Mouse (Mus musculus) layer of hippocampus, adult 11-12 months (tissue): ENCODE data around the gene Gdpd5.
A peak's percentile ranks its signal among the peaks of the same experiment; 100 is the strongest.

Source experiments
- DNase-seq: peaks from one replicate; pipeline ENCODE4 v3.0.0; 2022; ENCODE audit warnings: low spot score

Gdpd5 gene

DNA sequence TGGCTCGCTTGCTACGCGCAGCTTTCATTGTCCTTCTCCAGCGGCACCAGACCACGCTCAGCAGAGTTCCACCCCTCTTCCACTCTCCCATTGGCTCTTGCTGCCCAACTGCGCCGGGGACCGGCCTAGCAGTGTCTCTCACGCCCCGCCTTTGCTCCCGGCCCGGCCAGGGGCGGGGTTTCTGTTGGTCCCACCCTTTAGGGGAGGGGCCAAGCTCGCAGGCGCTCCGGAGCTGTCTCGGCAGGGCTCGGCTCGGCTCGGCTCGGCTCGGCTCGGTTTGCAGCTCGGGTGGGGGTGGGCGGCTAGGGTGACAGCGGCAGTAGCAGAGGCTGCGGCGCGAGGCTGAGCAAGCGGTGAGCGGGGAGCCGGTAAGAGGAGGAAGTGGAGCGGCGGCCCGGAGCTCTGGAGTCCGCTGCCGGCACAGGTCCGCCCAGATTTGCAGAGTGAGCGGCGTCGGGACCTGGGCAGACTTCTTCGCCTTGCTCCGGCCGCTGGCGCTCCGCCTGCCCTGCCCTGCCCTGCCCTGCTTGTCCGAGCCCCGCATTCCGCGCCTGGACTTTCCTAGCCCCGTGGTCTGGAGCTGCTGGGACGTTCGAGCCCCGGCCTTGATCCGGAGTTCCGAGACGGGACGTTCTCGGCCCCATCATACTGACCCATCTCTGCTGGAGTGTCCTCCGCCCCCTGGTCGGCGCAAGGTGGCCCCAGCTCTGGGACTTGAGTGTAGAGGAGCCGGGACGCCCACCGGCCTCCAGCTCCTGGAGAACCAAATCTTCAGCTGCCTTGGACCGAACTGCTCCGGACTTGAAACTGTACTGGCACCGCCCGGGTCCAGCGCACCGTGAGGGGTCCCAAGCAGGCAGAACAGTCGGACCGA lies at the start of gene Gdpd5:
Gdpd5 (plus strand) TSS at position 201 of the 874 bp plus-strand sequence.
- peak; percentile 98 for DNase-seq

DNA sequence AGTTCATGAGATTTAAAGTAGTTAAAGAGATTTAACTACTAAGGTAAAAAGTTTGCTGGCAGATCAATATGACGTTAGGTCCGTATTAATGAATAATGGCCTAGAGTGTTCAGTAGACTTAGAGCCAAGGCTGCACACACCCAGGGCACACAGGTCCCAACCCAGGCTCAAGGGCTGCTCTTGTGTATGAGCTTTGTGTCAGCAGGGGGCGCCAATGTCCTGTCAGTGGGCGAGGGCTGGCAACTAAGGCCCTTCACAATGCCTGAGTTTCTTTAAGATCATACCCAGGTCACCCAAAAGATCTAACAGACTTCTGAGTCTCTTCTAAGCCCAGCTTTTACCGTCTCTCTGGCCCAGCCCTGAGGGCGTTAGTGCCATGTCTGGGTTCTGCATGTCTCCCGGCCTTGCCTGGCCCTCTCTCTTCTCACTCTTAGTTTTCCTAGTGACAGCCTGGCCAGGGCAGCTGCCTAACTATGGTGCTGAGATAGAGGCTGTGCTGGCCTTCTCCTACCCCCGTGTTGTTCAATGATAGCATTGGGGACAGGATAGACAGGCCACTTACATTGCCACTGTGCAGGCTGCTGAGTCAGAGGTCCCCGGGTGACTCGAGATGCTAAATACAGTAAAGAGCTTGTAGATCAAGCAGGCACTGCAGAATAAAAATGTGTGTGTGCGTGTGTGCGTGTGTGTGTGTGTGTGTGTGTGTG lies 48.3 kb upstream of the Gdpd5 start:
- peak; percentile 81 for DNase-seq

DNA sequence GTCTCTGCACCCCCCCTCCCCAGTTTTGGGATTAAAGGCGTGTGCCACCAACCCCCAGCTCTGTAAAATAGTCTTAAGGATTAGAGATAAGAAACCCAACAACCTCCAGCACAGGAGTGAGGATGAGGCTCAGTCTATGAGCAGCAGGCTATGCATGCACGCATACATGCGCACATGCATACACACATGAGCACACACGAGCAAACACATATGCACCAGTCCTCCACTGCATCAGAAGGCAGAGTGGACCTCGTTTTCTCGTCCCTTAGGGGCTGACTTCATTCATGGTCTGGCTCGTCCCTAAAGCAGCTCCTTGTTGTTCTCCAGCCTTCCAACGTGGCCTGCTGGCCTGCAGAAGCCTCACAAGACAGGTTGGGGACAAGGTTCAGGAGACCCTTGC lies 40.5 kb upstream of the Gdpd5 start:
- no peak for DNase-seq

DNA sequence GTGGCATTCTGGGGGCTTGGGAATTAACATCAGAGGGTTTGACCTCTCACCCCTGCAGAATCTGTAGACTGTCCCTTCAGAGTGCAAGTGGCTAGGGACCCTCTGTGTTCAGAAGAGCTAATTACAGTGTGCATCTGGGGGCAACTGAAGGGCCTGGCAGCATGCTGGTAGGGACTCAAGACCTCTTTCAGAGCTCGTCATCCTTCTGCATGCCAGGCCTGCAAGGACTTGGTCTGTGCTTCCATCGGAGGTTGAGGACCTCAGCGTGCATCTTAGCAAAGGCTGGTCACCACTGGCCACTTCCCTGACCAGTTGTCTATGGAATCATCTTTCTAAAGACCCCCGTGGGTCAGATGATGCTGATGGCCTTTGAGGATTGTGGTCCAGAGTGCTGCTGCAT lies 37.6 kb upstream of the Gdpd5 start:
- no peak for DNase-seq

DNA sequence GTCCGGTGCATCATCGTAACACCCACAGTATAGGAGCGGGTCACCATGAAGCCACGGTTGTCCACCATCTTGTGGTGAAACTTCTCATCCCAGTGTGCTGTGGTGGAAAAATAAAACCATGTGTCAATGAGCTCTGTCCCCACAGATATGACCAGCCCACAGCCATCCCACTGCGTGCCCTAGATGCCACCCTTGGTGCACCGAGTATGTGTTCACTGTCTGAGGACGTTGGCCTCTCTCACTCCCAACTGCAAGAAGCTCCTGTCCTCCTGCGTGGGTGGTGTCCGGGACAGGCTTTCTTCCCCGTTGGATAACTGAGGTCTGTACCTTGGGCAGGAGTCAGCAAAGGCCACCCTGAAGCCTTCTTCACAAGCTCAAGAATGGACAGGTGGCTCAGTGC lies 33.9 kb upstream of the Gdpd5 start:
- no peak for DNase-seq

DNA sequence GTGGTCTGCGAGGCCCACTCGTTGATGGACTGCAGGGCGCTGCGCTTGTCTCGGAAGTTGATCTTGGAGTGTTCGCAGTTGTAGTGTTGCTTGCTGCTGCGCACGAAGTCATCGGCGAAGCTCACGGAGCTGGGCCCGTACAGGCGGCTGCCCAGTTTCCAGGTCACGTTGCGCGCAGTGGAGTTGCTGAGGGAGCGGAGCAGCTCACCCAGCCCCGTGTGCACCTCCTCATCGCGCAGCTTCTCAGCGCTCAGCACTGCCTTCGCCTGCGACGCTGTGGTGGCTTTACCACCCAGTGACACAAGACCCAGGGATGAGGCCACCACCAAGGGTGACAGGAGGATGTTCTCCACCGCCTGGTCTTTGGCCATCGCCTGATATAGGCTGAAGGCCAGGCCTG lies 32.3 kb upstream of the Gdpd5 start:
- no peak for DNase-seq

DNA sequence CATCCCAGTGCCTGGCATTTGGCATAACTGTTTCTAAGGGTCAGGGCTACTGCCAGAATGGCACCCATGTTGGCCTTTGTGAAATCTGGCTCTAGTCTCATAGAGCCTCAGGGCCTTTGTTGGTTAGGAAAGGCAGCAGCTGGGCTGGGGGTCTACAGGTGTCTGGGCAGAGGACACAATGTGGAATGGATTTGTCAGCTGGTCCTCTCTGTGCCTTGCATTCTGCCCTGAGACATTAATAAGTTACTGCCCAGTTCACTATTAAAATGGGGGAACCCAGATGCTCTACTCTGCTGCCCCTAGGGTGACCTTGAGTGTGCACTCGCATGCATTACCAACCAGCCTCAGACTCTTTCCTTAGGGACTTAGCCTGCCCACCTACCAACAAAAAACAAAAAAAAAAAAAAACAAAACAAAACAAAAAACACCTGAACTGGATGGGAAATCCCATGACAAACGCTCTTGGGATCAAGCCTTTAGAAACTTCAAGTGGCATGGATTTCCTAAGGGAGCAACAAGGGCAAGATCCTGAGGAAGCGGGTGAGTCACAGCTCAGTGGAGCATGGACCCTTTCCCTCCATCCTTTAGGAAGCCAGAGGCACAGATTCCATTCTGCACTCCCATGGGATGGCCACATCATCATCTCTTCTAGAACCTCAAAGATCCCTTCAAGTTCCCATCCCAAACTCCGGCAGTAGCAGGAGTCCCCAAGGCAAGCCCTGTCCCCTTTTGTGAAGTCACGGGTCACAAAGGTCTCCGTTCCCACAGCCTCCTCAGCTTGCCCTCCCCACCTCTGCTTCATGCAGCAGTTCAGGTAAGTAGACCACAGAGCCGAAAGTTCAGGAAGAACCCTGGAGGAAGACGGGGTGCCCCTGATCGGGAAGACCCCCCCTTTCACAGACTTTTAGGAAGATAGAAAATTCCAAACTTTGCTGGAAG lies 31.2 kb upstream of the Gdpd5 start:
- DNase-seq = no peak

DNA sequence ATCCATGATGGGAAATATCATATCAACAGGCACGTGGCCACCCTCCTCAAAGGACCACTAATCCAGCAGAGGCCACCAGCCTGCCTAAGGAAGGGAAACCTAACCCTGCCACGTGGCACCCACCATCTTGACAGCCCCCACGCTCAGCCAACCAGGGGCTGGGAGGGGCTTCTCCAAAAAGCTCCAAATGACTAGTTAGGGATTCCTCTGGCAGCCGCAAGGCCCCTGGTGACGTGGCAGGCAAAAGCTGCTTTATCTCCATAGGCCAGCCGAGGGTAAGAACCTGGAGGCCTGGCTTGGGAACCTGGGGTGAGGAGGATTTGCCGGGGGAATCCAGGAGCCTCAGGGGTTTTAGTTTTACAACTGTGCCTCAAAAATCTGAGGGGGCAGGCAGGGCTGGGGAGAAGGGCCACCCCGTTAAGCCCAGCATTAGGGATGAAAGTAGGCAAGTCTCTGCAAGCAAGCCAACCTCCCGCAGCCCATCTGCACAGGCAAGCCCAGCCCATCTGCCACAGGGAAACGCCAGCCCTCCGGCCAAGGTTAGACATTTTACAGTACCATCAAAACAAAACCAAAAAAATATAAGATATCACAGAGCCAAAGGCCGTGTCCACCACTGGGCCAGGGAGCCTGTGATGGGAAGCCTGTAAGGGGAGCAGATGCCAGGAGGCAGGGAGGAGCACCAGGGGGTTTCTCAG lies 30.0 kb upstream of the Gdpd5 start:
- no peak for DNase-seq

DNA sequence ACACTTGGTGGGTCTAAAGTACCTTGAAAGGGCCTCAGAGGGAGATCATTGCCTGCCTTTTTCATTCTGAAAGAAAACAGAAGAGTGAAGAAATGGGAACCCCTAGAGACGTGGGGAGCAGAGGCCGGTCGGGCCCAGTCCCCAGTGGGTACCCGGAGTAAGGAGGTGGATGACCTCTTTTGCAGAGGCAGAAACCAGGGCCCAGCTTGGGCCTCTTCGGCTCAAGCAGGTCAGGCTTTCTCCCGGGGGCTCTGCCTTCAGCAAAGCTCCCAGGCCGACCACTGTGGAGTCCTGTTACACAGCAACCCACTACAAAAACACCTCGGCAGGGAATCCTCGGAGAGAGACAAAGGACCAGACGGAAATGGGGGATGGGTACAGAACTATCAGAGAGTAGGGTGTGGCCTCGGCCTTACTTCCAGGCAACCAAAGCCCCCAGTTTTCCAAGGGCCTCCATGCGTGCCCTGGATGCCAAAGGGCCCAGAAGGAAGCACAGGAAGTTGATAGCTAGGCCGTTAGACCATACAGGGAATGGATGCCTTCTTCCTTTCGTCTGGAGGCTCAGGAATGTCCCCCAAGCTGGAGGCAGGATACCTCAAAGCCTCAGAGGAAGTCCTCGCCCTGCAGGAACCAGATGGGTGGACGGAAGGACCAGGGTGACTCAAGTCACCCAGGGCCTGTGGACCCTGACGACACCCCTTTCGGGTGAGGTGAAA lies 29.3 kb upstream of the Gdpd5 start:
- DNase-seq = no peak

DNA sequence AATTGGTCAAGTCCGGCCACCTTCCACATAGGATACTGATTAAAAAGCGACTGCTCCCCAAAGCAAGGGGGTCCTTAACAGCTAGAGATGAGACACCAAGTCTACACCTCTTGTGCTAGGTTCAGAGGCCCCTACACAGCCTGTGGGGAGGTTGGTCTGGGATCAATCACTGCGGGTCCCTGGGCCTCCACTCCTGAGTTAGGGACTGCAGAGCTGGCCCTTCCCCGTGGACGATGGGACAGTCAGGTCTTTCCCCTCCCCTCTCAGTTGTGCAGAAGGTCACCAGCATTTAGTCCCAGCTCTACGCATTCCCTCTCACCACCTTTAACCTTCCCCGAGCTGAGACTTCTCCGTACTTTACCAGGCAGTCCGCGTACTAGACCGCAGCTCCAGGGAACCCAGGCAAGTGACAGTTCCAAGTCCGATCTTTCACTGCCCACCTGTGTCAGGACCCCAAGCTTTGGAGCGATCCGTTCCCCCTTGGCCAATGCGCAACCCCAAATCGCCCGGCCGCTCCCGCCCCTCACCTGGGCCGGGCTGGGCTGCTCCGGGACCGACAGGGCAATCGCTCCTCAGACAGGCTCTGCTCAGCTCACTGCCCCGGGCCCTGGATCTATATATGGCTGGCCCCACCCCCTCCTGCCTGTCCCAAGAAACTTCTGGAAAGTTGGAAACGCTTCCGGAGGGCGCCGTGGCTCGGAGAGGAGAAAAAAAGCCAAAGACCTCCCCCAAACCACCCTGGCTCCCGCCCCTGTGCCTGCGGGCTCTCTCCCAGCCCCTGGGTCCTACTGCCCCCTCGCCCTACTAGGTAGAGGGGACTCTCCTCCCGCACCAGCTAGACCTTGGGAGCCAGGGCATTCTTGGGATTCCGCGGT lies 28.5 kb upstream of the Gdpd5 start, which contains the start of gene Serpinh1:
Serpinh1 (minus strand) TSS at position 714 of the 875 bp plus-strand sequence.
- DNase-seq = no peak

DNA sequence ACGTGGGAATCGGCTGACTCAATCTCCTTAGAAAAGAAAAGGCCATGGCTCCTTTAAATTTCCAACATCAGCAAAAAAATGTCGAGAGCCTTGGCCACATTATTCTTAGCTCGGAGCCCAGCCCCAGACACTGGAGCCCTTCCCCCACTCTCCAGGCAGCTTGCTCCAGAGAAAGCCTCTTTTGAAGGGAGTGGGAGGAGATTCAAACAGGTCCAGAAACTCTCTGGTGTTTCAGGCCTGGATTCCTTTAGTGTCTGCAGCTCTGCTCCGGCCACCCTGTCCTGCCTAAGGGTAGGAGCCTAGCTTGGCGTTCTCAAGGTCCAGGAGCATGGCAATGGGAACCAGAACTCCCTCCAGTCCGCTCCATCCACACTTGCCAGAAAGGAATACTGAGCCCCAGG lies 25.5 kb upstream of the Gdpd5 start:
- DNase-seq = peak; percentile 63

DNA sequence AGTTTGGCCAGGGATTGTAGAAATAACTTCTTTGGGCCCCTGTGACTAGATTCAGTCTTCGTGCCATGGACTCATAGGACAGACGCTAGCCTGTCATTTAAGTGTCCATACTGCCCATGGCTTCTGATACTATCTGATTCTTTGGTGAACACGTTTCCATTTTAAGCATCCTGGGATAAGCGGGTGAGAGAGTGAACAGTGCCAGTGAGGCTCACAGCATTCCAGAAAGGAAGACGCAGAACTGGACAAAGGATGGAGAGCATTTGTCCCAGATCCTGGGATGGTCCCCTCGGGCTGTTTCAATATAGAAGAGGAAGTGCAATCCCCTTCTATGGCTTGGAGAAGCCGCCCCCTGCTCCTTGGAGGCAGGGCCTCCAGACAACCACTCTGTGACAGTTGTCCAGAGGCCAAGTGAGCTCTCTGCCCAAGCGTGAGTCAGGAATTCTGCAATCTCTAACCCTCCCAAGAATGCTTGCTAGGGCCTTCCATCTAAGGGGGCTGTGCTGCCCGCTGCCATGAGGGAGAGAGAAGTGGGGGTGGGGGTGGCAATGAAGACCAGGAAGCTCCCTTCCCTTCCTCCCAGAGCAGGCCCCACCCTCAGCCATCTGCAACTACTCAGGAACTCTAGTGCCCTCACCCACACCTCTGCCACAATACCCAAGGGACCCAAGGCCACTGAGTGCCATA lies 24.8 kb upstream of the Gdpd5 start:
- no peak for DNase-seq

DNA sequence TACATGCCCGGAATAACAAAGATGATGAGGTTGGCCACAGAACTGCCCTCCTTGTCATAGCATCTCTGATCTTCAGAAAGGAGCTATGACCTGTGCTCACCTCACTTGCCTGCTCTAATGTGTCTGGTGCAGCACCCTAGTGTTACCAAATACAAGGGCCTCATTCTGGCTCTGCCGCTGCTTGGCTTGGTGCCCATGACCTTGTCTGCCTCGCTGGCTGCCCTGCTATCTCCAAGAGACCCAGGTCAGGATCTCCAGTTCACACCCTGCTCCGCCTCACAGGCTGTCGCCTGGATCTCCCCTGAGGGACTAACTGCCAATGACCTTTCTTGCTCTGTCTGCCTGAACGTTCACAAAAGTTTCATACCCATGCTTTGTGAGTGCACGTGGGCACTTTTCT lies 24.0 kb upstream of the Gdpd5 start:
- DNase-seq = no peak

DNA sequence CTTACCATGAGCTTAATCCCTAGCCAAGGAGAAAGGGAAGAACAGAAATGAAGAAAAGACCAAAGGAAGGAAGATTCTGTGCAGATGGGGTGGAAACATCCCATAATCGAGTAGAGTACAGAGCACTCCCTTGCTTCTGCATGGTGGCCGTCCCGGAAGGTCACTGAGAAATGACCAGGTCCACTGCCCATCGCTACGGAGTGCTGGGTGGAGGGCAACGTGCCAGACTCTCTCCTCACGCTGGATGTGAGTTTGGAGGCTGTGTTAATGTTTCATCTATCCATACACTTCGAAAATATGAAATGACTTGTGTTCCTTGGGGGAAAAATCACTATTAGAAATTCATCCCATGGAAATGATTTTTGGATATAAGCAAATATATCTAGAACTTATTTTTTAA lies 22.8 kb upstream of the Gdpd5 start:
- DNase-seq = no peak

DNA sequence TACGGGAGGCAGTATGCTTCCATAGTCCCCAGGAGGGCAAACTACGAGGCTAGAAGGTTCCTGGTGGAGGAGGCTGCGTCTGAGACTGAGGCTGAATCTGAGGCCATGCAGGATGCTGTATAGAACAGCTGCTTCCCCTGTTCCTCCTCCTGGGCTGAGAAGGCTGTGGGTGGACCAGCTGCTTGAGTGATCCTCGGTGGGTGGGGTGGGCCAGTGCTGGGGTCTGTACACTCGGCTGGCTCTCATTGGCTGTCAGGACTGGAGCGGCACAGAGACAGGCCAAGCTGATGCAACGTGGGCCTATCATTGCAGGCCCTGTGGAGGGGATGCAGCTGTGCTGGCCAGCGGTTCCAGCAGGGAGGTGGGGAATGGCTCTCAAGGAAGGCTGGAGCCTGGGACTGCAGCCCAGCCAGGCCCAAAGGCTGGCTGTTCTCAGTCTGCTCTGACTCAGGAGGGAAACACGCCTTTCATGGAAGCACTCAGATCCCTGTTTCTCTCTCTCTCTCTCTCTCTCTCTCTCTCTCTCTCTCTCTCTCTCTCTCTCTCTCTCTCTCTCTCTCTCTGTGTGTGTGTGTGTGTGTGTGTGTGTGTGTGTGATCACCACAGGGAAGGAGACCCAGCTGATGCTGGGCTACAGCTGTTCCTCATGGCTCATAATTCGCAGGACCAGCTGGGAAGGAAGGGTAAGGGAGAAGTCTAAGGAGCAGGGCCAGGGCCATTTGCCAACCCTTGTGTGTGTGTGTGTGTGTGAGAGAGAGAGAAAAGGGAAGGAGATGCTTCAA lies 21.0 kb upstream of the Gdpd5 start:
- peak; percentile 74 for DNase-seq

DNA sequence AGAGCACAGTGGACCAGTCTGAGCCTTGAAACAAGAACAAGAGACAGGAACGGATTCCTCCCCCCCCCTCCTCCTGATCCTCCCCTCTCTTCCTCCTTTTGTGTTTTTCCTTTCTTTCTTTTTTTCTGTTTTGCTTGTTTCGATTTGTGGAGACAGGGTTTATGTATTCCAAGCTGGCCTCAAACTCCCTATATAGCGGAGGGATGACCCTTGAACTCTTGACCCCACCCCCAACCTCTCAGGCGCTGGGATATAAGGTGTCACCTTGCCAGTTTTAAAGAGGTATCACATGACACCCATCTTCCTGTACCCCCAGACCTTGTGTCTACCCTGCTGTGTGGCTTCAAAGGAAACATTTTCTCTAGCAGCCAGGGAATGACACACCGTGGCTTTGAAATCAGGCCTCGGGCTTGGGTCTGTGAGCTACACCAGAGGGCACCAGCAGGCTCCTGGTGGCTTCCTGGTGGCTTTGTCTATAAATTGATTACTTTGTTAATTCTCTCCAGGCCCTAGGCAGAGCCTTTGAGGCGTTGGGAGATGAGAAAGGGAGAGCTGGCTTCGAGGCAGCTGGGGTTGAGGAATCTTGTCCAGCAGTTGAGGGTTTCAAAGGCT lies 20.3 kb upstream of the Gdpd5 start:
- no peak for DNase-seq

DNA sequence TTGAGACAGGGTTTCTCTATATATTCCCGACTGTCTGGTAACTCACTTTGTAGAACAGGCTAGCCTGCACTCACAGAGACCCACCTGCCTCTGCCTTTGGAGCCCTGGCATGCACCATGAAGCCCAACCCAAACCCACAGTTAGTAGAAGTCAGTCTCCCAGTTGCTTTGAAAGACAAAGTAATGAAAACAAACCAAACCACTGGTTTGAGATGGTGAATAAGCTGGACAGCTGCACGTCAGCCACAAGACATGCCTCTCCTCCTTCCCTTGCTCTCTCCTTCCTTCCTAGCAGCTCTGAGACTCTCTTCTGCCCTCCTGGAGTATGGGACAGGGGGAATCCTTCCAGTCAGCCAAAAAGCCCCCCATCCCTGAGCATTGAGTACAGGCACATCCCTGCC lies 19.1 kb upstream of the Gdpd5 start:
- DNase-seq = no peak

DNA sequence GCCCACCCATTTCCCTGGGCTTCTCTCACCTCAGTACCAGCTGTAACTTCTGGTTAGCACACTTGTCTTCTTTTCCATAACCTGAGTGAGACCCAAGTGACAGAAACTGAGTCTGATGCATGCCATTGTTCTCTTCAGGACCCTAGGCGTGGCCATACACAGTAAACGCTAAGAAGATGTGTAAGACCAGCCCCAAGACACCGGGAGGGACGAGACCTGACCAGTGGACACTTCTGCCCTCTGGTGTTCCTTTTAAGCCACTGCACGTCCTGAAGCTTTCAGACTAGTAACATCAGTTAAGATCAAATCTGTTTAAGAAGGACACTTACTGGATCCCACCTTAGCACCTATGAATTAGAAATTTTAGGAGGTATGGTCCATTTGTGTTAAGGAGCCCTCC lies 16.1 kb upstream of the Gdpd5 start:
- peak; percentile 77 for DNase-seq
